Mouse (Mus musculus): ENCODE measurements around the gene Nlrc5. TPM values are rescaled to one million over a fixed set of nuclear protein-coding genes. Genes with fewer than 3 reads are reported as not detected.

The Nlrc5 gene
- polyA plus RNA-seq, 1 experiment from 2014 or later = 0.13 TPM

DNA sequence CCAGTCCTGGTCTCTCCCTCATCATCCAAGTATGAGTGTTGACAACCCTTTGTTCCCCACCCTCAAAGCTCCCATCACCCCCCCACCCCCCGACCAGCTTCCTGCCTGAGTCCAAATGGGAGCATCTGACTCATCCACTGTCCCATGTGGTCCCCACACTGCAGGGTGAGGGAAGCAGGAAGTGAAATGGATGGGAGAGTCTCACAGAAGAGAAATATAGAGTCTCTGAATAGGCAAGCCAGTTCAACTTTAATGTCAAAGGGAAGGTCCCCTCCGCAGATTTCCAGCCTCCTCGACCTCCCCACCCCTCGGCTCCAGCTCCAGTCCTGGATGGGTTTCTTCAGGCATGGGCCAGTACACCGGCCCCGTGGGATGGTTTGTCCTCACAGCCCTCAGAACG, 4.8 kb upstream of the Nlrc5 start:
- H3K9ac ChIP-seq = no peak overlapping the region
- no peak for ATAC-seq (ENCODE audit: low FRiP score)
- 87% methylated on average over 7 of the region's 7 CpGs for WGBS

DNA sequence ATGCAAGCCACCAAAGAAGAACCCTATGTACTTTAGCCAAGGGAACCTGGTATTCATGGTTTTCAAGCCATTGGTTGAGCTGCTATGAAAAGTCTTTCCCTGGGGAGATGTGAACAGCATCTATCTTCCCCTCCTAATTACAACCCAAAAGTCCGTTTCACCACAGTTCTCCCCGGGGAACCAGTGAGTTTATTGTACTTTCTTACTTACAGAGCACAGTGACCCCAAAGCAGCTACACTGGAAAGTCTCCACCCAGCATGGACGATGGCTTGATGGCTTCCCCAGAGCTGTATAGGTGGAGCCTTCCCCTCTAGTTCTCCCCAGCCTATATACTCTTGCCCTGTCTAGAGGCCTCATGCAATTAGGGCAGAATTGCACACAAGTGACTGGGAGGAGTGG, 1.9 kb upstream of the Nlrc5 start:
- Histone ChIP-seq H3K4me2 (no peak overlapping the region), H3K9me3 (no peaks in the 10 kb centered on the region), H3K9ac (no peak overlapping the region), H3K27ac (no peak overlapping the region), H3K4me3 (replicated peaks) (no peak overlapping the region), H3K36me3 (replicated peaks) (no peaks in the 10 kb centered on the region), H3K27me3 (peaks cover 29% of the 10 kb centered on the region), H3K4me1 (peaks cover 7% of the 10 kb centered on the region)
- no peak for ATAC-seq (ENCODE audit: low FRiP score)
- WGBS = 81% methylated on average over 3 of the region's 3 CpGs

More for the DNA sequence above, 4.8 kb upstream of the Nlrc5 start:
- Histone ChIP-seq H3K36me3 (replicated peaks) (no peaks in the 10 kb centered on the region), H3K27ac (no peak overlapping the region), H3K4me1 (peaks cover 7% of the 10 kb centered on the region), H3K9me3 (no peaks in the 10 kb centered on the region), H3K4me2 (no peak overlapping the region), H3K27me3 (peaks cover 25% of the 10 kb centered on the region), H3K4me3 (replicated peaks) (no peak overlapping the region)

DNA sequence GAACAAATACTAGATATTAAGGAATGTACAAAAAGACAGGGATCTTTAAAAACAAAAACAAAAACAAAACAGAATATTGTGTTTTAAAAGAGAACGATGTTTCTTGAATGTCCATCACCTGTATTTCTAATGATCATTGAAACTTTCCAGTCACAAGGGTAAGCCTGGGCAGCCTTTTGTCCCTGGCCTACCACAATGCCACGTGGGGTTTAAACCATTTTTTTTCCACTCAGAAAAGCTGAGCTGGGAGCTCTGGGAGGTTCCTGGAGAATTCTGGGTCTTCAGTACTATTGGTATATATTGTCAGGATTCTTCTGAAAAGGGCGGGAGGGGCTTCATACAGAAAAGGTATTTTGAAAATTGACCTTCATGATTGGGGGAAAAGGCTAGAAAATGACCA, 802 bp downstream of the Nlrc5 start:
- Histone ChIP-seq H3K9me3 (no peaks in the 10 kb centered on the region), H3K27me3 (peaks cover 29% of the 10 kb centered on the region), H3K27ac (no peak overlapping the region), H3K4me2 (no peak overlapping the region), H3K9ac (no peak overlapping the region), H3K36me3 (replicated peaks) (no peaks in the 10 kb centered on the region), H3K4me3 (replicated peaks) (no peak overlapping the region), H3K4me1 (peaks cover 7% of the 10 kb centered on the region)
- WGBS = 71% methylated on average over 3 of the region's 3 CpGs
- no peak for ATAC-seq (ENCODE audit: low FRiP score)

DNA sequence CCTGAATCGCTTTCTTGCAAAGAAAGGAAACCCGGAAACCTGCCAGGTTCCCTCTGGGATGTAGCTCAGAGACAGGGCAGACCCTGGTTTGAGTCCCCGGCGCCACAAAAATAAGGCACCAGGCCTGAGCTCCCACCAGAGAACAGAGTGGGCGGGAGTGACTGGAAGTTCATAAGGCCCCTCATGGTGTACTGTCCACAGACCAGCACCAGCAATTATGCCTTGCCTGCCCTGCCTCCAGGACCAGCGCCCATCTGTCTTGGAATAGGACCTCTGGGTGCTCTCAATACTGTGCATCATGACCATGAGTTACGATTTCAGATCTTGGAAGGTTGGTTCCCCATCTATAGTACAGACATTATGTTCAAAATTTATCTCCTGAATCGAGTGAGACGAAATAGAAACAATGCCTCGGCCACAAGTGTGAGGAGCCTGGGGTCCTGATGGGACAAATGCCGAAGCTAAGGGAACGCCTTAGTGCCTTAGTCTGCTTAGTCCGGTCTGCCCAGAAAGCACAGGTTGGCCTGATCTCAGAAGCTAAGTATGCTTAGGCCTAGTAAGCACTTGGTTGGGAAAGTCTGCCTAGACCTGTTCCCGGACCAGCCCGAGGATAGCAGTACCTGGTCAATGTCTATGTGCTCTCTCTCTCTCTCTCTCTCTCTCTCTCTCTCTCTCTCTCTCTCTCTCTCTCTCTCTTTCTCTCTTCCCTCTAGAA, 1.4 kb downstream of the Nlrc5 start:
- H3K27ac ChIP-seq = no peak overlapping the region
- H3K4me1 ChIP-seq = peaks cover 7% of the 10 kb centered on the region
- H3K36me3 ChIP-seq (replicated peaks) = no peaks in the 10 kb centered on the region
- H3K4me2 ChIP-seq = no peak overlapping the region
- H3K27me3 ChIP-seq = peaks cover 29% of the 10 kb centered on the region
- no peak for ATAC-seq (ENCODE audit: low FRiP score)
- no peak overlapping the region for H3K9ac ChIP-seq
- no peak overlapping the region for H3K4me3 ChIP-seq (replicated peaks)
- no peaks in the 10 kb centered on the region for H3K9me3 ChIP-seq
- WGBS = 89% methylated on average over 15 of the region's 15 CpGs

DNA sequence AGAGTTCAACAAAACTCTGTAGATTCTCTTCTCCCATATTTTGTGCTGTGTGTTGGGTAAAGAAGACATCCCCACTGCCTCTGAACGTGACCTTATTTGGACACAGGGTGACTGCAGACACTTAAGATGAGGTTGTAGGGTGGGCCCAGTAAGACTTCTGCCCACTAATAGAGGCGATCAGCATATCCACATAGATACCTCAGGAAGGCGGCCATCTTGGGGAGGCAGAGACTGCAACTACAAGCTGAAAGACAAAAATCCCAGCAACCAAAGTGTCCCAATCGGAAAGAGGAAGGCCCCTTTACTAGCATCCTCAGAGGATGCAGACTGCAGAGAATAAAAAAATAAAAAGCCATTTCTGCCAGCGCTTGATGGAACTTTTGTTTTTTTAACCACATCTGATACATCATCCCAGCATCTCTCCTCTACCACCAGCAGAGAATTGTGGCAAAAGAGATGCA, 2.0 kb downstream of the Nlrc5 start:
- no peak overlapping the region for H3K9ac ChIP-seq
- H3K36me3 ChIP-seq (replicated peaks) = no peaks in the 10 kb centered on the region
- no peak overlapping the region for H3K4me2 ChIP-seq
- no peak overlapping the region for H3K27ac ChIP-seq
- no peak overlapping the region for H3K4me3 ChIP-seq (replicated peaks)
- H3K4me1 ChIP-seq = peaks cover 7% of the 10 kb centered on the region
- 93% methylated on average over 5 of the region's 5 CpGs for WGBS
- ATAC-seq (ENCODE audit: low FRiP score) = no peak
- H3K27me3 ChIP-seq = peaks cover 29% of the 10 kb centered on the region
- H3K9me3 ChIP-seq = no peaks in the 10 kb centered on the region

DNA sequence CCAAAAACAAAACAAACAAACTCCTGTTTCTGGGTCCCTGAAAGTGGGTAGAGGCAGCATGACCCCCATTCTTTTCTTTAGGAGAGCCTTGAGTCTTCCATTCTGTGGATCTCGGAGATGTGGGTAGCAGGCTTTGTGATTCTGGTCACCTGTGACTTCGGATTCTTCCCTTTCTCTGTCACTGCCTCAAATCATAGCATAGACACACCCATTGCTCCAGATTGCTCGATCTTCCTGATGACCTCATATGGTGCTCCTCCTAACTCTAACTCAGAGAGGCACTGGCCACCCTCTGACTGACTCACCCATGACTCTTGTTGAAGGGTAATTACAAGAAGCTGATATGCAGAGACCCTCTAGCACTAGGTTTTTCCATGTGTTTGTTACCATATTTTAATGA, 2.7 kb downstream of the Nlrc5 start:
- Histone ChIP-seq H3K27ac (no peak overlapping the region), H3K4me2 (no peak overlapping the region), H3K4me1 (peaks cover 7% of the 10 kb centered on the region), H3K4me3 (replicated peaks) (no peak overlapping the region), H3K9ac (no peak overlapping the region), H3K36me3 (replicated peaks) (no peaks in the 10 kb centered on the region), H3K9me3 (no peaks in the 10 kb centered on the region), H3K27me3 (peaks cover 28% of the 10 kb centered on the region)
- ATAC-seq (ENCODE audit: low FRiP score) = no peak
- WGBS = 87% methylated on average over 3 of the region's 3 CpGs

DNA sequence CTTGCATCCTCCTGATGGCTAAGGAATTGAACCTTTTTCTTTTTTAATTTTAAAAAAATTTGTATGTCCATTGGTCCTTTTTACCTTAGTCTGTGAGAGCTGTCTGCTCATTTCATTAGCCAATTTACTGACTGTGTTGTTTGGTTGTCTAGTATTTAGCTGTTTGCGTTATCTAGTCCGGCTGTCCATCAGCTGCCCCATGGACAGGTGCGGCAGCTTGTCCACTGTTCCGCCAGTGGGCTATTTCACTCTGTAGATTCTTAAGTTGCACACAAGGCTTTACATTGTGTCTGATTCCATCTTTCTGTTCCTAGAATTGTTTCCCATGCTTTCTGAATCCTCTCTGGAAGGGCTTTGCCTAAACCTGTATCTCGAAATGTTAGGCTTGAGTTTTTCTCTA, 4.5 kb downstream of the Nlrc5 start:
- Histone ChIP-seq H3K27ac (no peak overlapping the region), H3K9ac (no peak overlapping the region), H3K4me1 (peaks cover 7% of the 10 kb centered on the region), H3K4me2 (no peak overlapping the region), H3K4me3 (replicated peaks) (no peak overlapping the region), H3K27me3 (peaks cover 11% of the 10 kb centered on the region), H3K36me3 (replicated peaks) (no peaks in the 10 kb centered on the region), H3K9me3 (no peaks in the 10 kb centered on the region)
- 93% methylated on average over 5 of the region's 5 CpGs for WGBS
- no peak for ATAC-seq (ENCODE audit: low FRiP score)

DNA sequence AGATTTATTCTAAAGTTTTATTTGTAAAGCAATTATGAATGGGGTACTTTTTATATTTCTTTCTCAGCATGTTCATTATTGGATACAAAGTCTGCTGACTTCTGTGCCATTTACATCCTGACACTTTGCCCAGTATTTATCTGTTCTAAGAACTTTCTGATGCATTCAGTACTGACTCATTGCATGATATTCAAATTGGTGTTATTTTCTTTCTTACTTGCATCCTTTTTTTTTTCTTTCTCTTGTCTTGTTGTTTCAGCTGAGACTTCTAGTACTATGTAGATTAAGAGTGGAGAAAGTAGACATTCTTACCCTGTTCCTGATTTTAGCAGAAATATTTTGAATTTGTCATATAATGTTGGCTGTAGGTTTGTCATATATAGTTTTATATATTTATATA, 5.5 kb downstream of the Nlrc5 start:
- Histone ChIP-seq H3K9me3 (no peaks in the 10 kb centered on the region), H3K4me3 (replicated peaks) (no peak overlapping the region), H3K4me1 (no peaks in the 10 kb centered on the region), H3K27me3 (0 out of 2 replicates have a peak, but pooled peaks cover 3% of the 10 kb centered on the region), H3K4me2 (no peak overlapping the region), H3K9ac (no peak overlapping the region), H3K36me3 (replicated peaks) (no peaks in the 10 kb centered on the region), H3K27ac (no peak overlapping the region)
- ATAC-seq (ENCODE audit: low FRiP score) = no peak

DNA sequence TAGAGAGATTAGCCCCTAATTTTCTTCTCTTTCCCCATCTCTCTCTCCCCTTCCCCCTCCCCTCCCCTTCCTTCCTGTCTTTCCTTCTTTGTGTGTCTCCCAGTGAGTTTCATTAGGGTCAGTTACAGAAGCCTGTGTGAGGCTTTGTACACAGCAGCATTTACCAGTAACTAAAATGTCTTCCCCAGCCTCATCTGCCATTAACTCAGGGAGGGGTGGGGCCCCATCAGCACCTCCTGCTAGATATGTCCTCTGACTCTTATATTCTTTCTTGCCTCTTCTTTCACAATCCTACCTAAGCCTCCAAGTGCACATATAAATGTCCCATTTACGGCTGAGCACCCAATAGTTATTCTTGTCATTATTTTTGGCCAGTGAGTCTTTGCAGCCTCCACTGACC, 6.2 kb downstream of the Nlrc5 start:
- no peaks in the 10 kb centered on the region for H3K36me3 ChIP-seq (replicated peaks)
- 85% methylated on average over 1 of the region's 1 CpGs for WGBS
- H3K9ac ChIP-seq = no peak overlapping the region
- no peak for ATAC-seq (ENCODE audit: low FRiP score)
- 0 out of 2 replicates have a peak, but pooled peaks cover under 1% of the 10 kb centered on the region for H3K27me3 ChIP-seq
- H3K4me2 ChIP-seq = no peak overlapping the region
- H3K9me3 ChIP-seq = no peaks in the 10 kb centered on the region
- H3K4me1 ChIP-seq = no peaks in the 10 kb centered on the region
- H3K27ac ChIP-seq = no peak overlapping the region
- no peak overlapping the region for H3K4me3 ChIP-seq (replicated peaks)

DNA sequence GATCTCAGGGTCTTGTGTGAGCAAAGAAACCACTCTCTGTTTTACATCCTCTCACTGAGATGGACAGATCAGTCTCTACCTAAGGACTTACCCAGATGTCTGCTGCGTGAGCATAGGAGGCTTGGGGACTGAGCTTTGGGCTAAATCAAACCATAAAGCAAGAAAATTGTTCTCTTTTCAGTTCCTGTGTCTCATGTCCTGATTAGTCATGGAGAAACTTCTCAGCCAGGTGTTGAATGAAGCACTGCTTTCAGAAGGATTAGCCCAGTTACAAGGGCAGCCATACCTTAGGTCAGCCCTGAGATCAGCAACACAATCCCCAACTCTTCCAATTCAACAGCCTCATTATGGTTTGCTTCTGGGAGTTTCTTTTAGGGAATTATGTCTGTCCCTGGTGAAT, 7.5 kb downstream of the Nlrc5 start:
- H3K4me2 ChIP-seq = no peak overlapping the region
- no peaks in the 10 kb centered on the region for H3K27me3 ChIP-seq
- H3K4me3 ChIP-seq (replicated peaks) = no peak overlapping the region
- H3K9ac ChIP-seq = no peak overlapping the region
- no peak for ATAC-seq (ENCODE audit: low FRiP score)
- no peaks in the 10 kb centered on the region for H3K36me3 ChIP-seq (replicated peaks)
- no peaks in the 10 kb centered on the region for H3K4me1 ChIP-seq
- WGBS = 100% methylated on average over 1 of the region's 1 CpGs
- H3K9me3 ChIP-seq = no peaks in the 10 kb centered on the region
- H3K27ac ChIP-seq = no peak overlapping the region

DNA sequence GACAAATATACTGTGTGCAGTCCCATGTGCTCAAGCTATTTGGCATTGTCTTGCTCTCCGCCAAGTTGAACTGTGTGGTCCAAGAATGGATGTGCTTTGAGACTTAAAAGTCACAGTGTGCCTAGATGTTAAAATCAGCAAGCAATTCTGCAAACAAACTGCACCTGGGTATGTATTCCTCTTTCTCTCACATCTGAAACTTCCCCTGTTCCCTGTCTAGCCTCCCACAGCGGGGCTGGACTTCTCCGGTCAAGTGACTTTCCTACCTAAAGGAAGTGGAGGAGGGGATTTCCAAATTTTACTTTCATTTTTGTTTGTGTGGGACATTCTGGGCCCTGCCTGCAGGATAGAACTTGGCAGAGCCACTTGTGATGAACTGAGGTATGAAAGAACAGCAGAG, 9.0 kb downstream of the Nlrc5 start:
- no peaks in the 10 kb centered on the region for H3K36me3 ChIP-seq (replicated peaks)
- no peak overlapping the region for H3K27ac ChIP-seq
- no peak overlapping the region for H3K4me2 ChIP-seq
- H3K4me1 ChIP-seq = no peaks in the 10 kb centered on the region
- no peak overlapping the region for H3K4me3 ChIP-seq (replicated peaks)
- H3K9ac ChIP-seq = no peak overlapping the region
- 95% methylated on average over 3 of the region's 3 CpGs for WGBS
- H3K9me3 ChIP-seq = no peaks in the 10 kb centered on the region
- no peaks in the 10 kb centered on the region for H3K27me3 ChIP-seq
- no peak for ATAC-seq (ENCODE audit: low FRiP score)

DNA sequence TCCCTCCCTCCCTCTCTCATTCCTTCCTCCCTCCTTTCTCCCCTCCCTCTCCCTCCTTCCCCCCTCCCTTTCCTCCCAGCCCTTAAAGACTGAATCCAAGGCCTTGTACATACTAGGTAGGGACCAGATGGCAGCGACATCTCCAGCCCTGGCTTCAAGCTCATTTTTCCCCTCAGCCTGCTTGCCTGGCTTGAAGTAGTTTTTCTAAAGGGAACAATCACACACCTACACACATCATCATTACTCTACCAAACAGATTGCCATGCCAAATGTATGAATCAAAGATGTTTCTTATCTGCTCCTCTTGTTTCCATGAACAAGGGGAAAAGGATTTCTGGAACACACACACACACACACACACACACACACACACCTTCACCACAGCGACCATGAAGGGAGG, 10.3 kb downstream of the Nlrc5 start:
- H3K27me3 ChIP-seq = no peaks in the 10 kb centered on the region
- no peaks in the 10 kb centered on the region for H3K36me3 ChIP-seq (replicated peaks)
- no peak for ATAC-seq (ENCODE audit: low FRiP score)
- H3K9ac ChIP-seq = no peak overlapping the region
- H3K4me2 ChIP-seq = no peak overlapping the region
- H3K27ac ChIP-seq = no peak overlapping the region
- no peaks in the 10 kb centered on the region for H3K9me3 ChIP-seq
- 69% methylated on average over 2 of the region's 2 CpGs for WGBS
- no peak overlapping the region for H3K4me3 ChIP-seq (replicated peaks)
- H3K4me1 ChIP-seq = no peaks in the 10 kb centered on the region

DNA sequence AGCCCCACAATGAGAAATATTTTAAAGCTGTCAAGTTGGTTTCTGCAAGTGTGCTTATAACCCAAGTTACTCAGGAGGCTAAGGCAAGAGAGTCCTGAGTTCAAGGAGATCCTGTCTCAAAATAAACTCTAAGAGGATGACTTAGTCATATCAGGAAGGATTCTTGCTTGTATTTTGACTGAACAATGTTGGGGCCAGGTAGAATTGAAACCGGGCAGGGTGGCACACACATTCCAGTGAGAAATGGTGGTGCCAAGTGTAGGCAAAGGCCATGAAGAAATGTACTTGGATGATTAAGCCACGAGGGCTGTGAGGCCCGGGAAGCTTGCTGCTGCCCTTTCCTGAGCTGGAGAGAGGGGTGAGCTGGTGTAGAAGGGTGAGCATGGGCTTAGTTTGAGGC, 13.0 kb downstream of the Nlrc5 start:
- no peaks in the 10 kb centered on the region for H3K27me3 ChIP-seq
- no peaks in the 10 kb centered on the region for H3K9me3 ChIP-seq
- H3K4me2 ChIP-seq = no peak overlapping the region
- ATAC-seq (ENCODE audit: low FRiP score) = no peak
- H3K4me3 ChIP-seq (replicated peaks) = no peak overlapping the region
- H3K4me1 ChIP-seq = no peaks in the 10 kb centered on the region
- no peaks in the 10 kb centered on the region for H3K36me3 ChIP-seq (replicated peaks)
- WGBS = 85% methylated on average over 3 of the region's 3 CpGs
- no peak overlapping the region for H3K27ac ChIP-seq
- H3K9ac ChIP-seq = no peak overlapping the region
